Mouse (Mus musculus) brain, embryonic 18.5 days (tissue): Measurements from ENCODE around the gene Cend1.

Experiments used
- DNase-seq: peaks from one replicate; pipeline ENCODE4 v3.0.0-alpha.2; 2012; ENCODE audit warnings: low read depth, low spot score

The Cend1 gene

DNA sequence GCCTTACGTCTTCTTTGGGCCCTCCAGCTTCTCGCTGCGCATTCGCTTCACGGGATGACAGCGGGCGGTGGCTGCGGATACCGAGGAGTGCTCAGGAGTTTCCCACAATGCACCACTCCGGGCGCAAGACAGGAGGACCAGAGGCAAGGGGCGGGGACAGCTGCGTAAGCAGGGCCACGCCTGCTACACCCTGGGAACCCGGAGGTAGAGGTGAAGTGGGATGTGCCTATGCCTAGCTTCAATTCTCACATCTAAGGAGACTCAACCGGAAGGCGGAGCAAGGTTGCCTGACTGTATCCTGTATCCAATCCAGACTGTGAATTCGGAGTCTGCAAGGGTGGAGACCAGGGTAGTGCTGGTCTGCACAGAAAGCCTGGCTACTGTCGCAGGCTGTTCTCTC is at the start of gene Cend1:
Gene Cend1 (minus strand): TSS at position 182 of the 400 bp plus-strand sequence.
- peak; percentile 71 for DNase-seq

DNA sequence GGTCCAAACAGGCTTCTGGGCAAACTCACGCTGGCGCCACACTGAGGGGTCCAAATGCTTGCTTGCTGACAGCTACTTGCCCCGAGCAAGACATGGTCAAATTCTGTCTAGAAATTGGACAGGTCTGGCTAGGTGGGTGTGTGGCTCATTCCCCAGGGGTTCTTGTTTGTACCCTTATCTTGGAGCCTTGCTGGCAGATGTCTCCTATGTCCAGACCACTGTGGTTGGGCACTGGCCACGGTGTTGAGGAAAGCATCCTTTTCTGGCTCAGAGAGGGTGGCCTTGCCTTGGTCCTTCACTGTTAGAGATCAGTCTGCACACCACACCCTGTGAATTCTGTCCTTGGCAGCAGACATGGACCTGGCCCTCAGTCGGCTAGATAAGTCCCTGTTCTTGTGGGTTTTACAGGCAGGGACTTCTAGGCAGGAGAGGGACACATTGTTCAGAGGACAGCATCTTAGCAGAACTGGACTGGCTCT is 49.0 kb upstream of the Cend1 start:
- no peak for DNase-seq

DNA sequence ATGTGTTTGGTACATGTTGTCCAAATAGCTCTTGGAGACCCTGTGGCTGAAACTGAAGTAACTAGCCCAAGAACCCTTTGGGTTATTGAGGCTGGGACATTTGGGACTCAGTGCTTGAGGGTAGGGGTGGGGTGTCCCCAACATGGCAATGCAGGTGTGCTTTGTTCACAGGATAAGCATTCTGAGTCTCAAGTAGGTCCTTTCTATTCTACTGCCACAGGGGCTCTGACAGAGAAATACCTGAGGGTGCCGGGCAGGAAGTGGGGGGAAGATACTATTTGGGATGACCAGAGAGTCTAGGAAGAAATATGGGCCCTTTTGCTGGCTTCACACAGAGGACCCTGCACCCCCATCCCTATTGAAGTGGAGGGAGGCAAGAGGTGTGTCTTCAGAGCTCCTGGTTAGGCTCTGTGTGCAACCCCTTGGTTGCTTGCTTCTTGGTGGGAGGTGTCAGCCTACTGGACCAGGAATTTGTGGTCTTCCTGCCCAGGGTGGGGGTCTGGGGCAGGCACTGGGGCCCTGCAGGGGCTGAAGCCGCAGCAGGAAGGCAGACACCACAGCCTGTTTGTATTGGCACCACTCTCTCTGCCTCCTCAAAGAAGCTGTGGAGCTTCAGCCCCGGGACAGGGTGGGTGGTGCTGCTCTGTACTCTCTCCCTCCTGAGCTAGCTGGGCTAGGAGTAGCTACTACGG is 48.4 kb upstream of the Cend1 start:
- DNase-seq = no peak

DNA sequence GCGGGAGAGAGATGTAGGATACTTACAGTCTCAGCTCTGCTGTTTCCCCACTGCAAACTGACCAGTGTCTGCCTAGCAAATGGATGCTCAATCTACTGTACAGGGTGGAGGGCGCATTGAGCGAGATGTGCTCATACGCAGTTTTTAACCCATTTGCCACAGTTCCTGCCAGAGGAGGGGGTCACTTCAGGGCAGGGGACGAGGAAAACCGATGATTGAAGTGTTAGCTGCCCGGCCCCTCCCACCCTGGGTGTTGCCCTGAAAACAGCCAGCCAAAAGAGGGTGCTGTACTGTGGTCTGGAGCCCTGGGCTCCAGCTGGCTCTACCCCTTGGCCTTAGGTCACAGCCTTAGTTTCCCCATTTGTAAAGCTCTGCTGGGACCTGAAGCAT is 47.7 kb upstream of the Cend1 start:
- no peak for DNase-seq

DNA sequence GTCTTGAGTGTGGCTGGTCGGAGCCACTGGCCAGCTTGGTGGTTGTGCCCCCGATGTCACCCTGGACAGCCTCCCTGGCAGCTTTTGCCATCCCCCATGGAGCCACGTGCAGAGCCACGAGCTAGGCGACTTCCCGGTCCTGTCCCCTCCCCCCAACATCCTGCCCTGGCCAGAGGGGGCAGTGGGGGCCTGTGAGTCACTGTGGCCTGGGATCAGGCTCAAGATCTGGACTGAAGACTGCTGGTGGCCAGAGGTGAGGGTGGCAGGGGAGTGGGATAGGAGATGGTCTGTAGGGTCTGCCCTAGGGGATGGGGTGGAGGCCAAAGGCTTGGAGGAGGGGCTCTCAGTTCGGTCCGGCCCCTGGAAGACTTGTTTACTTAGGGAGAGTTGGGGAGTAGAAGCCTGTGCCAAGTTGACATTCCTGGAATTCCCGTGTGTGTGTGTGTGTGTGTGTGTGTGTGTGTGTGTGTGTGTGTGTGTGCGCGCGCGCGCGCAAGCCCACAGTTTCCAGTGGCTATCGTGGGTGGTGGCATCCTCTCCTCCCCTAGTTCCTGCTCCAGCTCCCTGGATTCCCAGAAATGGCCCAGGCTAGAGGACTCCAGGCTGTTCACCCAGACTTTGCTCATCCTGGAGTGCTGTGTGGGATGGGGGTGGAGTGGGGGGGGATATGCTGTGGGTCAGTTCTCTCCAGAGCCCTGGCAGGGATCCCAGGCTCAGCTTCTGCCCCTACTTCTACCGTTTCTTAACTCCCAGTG is 47.1 kb upstream of the Cend1 start:
- no peak for DNase-seq

DNA sequence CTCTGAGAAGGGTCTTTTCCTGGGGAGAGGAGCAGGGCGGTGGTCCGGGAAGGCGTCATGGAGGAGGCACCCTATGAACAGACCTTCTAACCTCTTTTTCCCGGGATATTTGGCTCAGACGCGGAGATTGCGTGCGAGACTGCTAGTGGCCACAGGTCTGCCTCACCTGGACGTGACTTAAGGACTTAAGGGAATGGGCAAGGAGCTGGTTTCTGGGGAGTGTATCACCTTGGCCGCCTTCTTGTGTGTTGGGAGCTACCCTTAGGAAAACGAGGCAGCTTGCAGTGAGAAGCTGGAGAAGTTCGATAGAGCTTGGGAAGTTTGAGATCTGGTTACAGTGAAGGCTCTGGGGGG is 46.5 kb upstream of the Cend1 start:
- DNase-seq = no peak

DNA sequence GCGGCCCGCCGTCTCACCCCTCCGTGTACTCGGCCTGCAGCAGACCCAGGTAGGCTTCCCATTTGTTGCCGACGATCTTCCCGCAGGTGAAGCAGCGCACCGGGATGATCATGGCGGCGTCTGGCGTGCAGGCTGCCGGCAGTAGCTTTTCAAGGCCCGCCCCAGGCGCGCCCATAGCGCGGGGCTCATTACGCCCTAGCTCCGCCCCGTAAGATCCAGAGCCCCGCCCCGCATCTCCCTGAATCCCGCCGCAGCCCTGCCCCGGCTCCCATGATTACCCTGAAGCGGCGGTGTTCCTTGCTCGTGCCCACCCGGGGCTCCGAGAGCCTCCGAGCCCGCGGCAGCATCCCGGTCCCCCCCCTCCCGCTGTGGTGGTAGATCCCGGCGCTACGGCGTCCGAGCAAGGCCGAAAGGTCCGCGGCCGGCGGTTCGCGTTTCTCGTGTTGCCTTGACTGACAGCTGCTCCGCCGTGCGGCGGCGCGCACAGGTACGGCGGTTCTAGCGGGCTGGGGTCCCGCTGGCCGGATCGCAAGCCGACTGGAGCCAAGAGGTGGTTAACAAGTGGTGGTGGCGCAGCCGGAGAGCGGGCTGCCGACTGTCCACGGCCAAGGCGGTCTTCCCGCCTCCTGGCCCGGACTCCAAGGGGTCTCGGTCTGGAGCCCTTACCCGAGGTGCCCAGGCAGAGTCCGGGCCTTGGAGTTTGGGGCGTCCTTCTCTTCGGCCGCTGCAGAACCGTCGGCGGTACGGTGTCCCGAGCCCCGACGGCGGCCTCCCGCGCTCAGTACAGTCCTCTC is 45.9 kb upstream of the Cend1 start, which contains the start of the genes Polr2l and Tspan4:
Gene Polr2l (minus strand): TSS at position 122 of the 794 bp plus-strand sequence.
Gene Tspan4 (plus strand): TSS at position 230 of the 794 bp plus-strand sequence.
- DNase-seq = peak; percentile 71

DNA sequence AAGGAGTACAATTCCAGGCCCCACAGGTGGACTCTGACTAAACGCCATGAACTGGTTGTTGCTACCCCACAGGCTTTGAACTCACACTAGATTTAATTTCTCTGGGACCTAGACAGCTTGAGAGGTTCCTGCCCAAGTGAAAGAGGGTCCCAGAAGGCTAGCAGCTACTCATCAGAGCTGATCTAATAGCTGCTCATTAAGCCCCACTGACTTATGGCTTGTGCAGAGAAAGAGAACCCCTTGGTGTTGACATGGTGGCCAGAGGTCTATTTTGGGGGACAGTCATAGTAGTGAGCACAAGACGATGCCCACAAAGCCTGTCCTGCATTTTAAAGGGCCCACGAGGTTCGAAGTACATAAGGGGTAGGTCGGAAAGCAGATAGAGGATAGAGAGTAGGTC is 44.9 kb upstream of the Cend1 start:
- no peak for DNase-seq

DNA sequence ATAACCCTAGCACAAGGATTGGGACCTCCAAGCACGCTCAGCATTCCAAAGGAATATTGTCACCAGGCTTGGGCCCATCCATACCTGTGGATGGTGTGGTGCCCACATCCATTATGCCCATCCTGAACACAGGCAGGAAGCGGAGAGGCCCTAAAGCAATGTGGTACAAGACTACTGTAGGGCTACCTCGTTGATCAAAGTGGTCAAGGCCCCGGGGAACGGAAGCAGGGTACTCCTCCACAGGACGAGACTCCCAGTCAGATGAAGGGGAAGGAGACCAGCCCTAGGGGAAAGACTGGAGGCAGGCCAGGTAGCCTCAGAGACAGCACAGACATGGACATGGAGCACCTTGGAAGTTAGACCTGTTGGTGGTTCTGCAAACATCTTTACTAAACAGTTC is 43.5 kb upstream of the Cend1 start:
- no peak for DNase-seq

DNA sequence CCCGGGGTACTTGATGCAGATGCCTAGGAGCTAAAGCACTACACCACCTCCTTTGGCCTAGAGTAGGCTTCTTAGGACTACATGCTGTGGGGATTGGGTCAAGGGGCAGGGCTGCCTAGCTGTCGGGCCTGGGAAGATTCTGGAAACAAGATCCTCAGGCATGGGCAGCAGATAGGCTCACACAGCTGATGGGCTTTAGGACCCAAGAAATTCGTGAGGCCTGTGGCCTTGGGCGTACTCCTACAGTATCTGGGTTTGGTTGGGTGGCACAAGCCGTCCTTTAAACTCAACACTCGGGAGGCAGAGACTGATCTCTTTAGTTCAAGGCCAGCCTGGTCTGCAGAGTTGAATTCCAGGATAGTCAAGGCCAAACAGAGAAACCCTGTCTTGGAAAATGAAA is 42.9 kb upstream of the Cend1 start:
- DNase-seq = no peak

DNA sequence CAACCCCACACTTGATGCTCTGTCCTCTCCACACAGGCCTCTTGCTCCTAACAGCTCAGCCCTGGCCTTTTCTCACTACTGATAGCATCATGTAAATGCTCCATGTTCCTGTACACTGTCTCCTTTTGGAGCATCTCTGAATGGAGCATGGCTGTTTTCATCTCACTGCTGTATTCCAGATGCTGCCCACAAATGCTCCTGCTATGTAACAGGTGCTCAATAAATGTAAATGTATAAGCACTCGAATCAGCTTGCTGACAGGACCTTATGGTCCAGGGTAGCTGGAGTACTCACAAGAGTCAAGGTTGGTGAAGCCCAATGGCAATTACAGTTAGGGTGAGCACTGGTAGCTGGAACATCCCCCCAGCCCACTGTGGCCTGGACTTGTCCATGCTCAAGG is 41.9 kb upstream of the Cend1 start:
- no peak for DNase-seq

DNA sequence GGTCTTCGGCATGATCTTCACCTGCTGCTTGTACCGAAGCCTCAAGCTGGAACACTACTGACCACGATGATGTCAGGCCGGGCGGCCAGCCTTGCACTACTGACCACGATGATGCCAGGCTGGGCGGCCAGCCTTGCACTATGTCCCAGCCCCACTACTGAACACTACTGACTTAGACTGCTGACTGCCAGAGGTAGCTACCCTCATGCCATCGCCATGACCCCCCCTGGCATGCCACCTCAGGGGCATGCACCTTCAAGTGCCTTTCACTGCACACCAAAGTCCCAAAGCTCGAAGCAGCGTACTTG is 41.3 kb upstream of the Cend1 start:
- no peak for DNase-seq

DNA sequence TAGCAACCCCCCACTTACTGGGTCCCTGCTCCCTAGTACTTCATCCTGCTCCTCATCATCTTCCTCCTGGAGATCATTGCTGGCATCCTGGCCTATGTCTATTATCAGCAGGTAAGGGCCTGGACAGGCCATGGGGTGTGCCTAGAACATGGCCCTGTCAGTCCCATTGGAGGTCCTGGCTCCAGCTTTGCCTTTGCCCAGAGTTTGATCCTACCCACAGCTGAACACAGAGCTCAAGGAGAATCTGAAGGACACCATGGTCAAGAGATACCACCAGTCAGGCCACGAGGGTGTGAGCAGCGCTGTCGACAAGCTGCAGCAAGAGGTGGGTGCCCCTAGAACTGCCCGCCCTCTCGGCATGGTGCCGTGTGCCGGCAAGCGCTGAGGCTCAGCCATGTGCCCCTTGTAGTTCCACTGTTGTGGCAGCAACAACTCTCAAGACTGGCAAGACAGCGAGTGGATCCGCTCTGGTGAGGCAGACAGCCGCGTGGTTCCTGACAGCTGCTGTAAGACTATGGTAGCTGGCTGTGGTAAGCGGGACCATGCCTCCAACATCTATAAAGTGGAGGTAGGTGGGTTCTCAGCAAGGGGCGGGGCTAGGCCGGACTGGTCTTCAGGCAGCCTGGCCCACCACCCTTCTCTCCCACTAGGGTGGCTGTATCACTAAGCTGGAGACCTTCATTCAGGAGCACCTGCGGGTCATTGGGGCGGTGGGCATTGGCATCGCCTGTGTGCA is 40.8 kb upstream of the Cend1 start:
- DNase-seq = no peak

DNA sequence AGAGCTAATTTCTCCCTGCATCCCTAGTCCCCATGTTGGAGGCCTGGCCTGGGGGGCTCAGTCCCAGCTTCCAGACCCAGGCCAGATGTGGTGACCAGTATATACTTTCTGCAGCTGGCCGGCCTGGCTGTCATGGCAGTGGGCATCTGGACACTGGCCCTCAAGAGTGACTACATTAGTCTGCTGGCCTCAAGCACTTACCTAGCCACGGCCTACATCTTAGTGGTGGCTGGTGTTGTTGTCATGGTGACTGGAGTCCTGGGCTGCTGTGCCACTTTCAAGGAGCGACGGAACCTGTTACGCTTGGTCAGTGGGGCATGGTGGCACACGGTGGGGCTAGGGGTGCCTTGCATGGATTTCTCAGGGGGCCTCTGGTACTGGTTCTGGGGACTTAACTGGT is 40.1 kb upstream of the Cend1 start:
- DNase-seq = no peak

DNA sequence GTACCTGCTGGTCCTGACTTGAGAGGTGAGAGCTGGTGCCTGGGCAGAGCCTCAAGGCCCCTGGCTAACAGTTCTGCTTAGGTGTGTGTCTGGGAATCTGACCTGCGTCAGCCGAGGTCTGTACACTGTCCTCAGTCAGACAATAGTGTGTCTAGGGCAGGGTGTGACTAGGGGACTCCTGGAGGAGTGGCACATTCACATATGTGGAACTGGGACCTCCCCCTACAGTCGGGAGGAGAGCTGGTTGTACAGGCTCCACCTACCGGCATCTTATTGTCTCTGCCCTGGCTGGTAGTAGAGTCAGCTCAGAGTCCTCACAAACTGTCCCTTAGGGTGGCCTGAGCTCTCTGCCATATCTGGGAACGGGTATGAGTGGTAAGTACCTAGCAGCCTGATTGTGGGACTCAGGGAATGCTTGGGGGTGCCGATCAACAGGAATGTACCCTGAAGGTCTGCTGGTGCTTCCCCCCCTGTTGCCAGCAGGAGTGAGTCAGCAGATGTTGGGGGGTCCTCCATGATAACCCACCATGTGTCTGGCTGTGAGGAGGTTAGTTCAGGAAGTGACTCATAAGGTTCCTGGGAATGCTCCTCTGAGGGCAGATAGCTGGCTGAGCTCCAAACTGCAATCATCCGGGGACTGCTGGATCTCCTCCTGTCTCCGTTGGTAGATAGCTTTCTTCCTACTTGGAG is 39.4 kb upstream of the Cend1 start:
- no peak for DNase-seq

DNA sequence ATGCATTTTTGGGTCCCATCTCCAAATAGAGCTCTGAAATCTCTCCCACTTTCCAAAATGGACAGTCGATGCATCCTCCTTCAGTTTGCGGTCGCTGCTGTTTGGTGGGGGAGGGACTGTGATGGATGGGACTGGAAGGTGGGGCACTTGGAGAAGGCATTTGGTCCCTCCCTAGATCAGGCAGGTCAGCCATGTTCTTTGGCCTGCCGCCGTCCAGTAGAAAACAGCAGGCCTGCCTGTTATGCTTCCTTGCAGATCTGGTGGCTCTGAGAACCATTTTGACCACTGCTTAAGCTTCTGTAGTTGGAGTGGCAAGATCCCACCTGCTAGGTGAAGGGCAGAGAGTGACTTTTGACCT is 38.9 kb upstream of the Cend1 start:
- DNase-seq = no peak

DNA sequence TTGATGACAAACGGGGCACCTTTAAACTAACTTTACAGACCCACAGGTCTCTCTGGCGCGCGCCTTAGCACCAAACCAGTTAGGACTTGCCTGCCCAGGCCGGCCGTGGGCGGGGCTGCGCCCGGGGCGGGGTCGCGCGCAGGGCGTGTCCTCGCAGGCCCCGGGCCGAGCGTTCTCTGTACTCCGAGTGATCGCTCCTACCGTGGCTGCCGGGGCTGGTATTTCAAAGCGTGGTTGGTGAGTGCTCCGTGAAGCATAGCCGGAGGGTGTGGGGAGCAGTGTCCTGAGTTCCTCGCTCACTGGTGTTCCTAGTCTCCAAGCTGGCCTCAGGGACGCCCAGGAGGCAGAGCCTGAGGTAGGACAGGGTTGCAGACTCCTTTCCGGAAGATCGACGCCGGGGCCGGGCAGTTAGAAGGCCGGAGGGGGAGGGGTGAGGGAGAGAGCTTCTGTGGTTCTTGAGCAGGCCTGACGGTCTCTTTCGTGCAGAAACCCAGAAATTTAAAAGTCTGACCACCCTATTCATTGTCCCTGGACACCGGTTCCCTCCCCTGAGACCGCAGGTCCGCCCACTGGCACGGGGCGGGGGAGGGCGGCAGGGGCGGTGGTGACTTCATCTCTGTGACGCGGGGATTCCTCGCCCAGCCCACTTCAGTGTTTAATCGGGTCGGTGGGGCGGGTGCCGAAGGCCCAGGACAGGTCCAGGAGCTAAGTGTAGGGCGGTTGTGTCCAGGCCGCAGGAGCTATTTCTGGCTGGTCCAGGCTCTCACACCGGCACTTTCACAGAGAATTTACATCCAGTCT is 38.1 kb upstream of the Cend1 start, which contains the start of gene Cd151:
Gene Cd151 (plus strand): TSS at position 163 of the 801 bp plus-strand sequence.
- DNase-seq = no peak

DNA sequence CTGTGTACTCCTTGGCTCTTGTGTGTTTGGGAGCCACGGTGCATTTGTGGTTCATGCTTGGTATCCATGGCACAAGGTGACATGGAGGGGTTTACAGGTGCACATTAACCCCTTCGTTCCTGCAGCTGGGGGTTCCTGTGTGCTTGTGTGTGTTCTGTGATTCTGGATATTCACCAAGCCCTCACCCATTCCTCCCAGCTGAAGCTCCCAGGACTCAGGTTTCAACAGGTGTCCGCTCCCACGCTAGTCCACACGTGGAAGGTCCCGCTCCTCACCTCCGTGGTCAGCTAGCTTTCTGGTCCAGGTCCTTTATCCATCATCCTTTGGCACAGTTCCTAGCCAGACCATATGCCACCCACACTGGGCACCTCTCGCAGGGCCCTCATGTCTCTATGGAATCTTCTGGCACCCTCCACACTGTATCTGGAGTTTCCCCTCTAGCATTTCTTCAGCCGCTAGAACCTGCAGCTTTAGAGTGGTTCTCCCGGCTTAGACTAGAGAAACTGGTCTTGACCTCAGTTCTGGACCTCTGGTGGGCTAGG is 37.4 kb upstream of the Cend1 start:
- no peak for DNase-seq

DNA sequence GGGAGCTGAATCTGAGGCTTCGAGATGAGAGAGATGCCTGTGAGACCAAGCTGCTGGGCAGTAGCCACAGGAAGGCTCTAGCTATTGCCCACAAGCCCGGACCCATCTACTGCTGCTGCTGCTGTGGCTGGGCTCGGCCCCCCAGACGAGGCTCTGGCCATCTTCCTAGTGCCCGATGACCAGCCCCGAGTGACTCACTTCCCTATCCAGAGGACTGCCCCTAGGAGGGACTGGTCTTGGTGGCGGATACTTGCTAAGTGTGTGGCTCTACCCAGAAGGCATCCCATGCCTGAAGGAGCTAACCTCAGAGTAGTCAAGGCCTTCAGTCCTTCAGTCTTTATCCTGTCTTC is 36.7 kb upstream of the Cend1 start:
- no peak for DNase-seq

DNA sequence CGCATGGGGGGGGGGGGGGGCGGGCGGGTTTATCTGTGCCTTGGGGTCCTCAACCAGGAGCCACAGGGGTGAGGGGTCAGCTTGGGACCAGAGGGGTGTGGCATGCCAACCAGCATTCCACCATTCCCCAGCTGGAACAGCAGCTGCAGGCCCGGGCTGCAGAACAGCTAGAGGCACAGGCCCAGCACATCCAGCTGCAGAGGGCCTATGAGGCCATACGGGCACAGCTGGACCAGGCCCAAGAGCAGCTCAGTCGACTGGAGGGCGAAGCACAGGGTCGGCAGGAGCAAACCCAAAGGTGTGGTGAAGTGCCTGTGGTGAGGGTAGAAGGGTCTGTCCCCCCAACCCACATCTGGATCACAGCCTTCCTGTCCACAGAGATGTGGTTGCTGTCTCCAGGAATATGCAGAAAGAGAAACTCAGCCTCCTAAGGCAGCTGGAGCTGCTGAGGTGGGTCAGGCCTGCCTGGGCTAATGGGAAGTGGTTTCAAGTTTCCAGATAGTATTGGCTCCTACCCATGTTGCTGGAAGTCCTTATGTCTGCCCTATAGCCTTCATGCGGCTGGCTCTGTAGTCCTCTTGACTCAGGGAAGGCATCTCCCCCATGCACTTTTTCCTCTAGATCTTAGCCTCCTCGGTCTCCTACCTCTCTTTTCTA is 36.2 kb upstream of the Cend1 start:
- DNase-seq = no peak
